Mouse (Mus musculus): ENCODE data around the gene Fbxw8. TPM values are rescaled to one million over a fixed set of nuclear protein-coding genes. Genes with fewer than 3 reads are reported as not detected.

Fbxw8 gene
- polyA plus RNA-seq, 1 experiment = 19.6 TPM

- TF ChIP-seq CTCF (IDR thresholded peaks at IDR 0.05; ENCODE audit: control insufficient read depth, insufficient read depth, insufficient replicate concordance, low read depth, low read length) (no peak), POLR2A (IDR thresholded peaks at IDR 0.05; ENCODE audit: control insufficient read depth, low read depth, low read length) (no peak)
- Histone ChIP-seq H3K36me3 (ENCODE audit: control insufficient read depth, insufficient read depth, low read length) (no peaks in the 10 kb centered on the region), H3K27me3 (ENCODE audit: control insufficient read depth, insufficient read depth, low read length) (no peaks in the 10 kb centered on the region), H3K4me1 (ENCODE audit: control insufficient read depth, insufficient read depth, low read length) (peaks cover 5% of the 10 kb centered on the region), H3K4me3 (ENCODE audit: control insufficient read depth, low read depth, low read length) (peak overlapping the region; percentile 81), H3K27ac (ENCODE audit: control insufficient read depth, insufficient read depth, low read depth, low read length) (no peak overlapping the region)
Measured at GRCm38 (mm10) chr5:118085313-118085712, 70.0 kb downstream of the Fbxw8 start.

GRCm38 (mm10) chr5:118084171-118084727 is 71.0 kb downstream of the Fbxw8 start:
- TF ChIP-seq CTCF (IDR thresholded peaks at IDR 0.05; ENCODE audit: control insufficient read depth, insufficient read depth, insufficient replicate concordance, low read depth, low read length) (no peak), POLR2A (IDR thresholded peaks at IDR 0.05; ENCODE audit: control insufficient read depth, low read depth, low read length) (no peak)

GRCm38 (mm10) chr5:118083060-118083638 is 72.1 kb downstream of the Fbxw8 start:
- H3K27ac ChIP-seq (ENCODE audit: control insufficient read depth, insufficient read depth, low read depth, low read length) = peak overlapping the region; percentile 59
- no peak for TF ChIP-seq CTCF (IDR thresholded peaks at IDR 0.05; ENCODE audit: control insufficient read depth, insufficient read depth, insufficient replicate concordance, low read depth, low read length)
- no peak for TF ChIP-seq POLR2A (IDR thresholded peaks at IDR 0.05; ENCODE audit: control insufficient read depth, low read depth, low read length)
- H3K4me1 ChIP-seq (ENCODE audit: control insufficient read depth, insufficient read depth, low read length) = peaks cover 5% of the 10 kb centered on the region
- H3K27me3 ChIP-seq (ENCODE audit: control insufficient read depth, insufficient read depth, low read length) = no peaks in the 10 kb centered on the region
- no peak overlapping the region for H3K4me3 ChIP-seq (ENCODE audit: control insufficient read depth, low read depth, low read length)
- H3K36me3 ChIP-seq (ENCODE audit: control insufficient read depth, insufficient read depth, low read length) = no peaks in the 10 kb centered on the region

More at GRCm38 (mm10) chr5:118084171-118084727, 71.0 kb downstream of the Fbxw8 start:
- no peaks in the 10 kb centered on the region for H3K27me3 ChIP-seq (ENCODE audit: control insufficient read depth, insufficient read depth, low read length)
- no peak overlapping the region for H3K4me3 ChIP-seq (ENCODE audit: control insufficient read depth, low read depth, low read length)
- no peaks in the 10 kb centered on the region for H3K36me3 ChIP-seq (ENCODE audit: control insufficient read depth, insufficient read depth, low read length)
- no peak overlapping the region for H3K27ac ChIP-seq (ENCODE audit: control insufficient read depth, insufficient read depth, low read depth, low read length)
- peaks cover 5% of the 10 kb centered on the region for H3K4me1 ChIP-seq (ENCODE audit: control insufficient read depth, insufficient read depth, low read length)

GRCm38 (mm10) chr5:118081996-118082395 is 73.3 kb downstream of the Fbxw8 start:
- H3K36me3 ChIP-seq (ENCODE audit: control insufficient read depth, insufficient read depth, low read length) = no peaks in the 10 kb centered on the region
- no peaks in the 10 kb centered on the region for H3K27me3 ChIP-seq (ENCODE audit: control insufficient read depth, insufficient read depth, low read length)
- H3K27ac ChIP-seq (ENCODE audit: control insufficient read depth, insufficient read depth, low read depth, low read length) = no peak overlapping the region
- TF ChIP-seq POLR2A (IDR thresholded peaks at IDR 0.05; ENCODE audit: control insufficient read depth, low read depth, low read length) (no peak), CTCF (IDR thresholded peaks at IDR 0.05; ENCODE audit: control insufficient read depth, insufficient read depth, insufficient replicate concordance, low read depth, low read length) (no peak)
- no peak overlapping the region for H3K4me3 ChIP-seq (ENCODE audit: control insufficient read depth, low read depth, low read length)
- H3K4me1 ChIP-seq (ENCODE audit: control insufficient read depth, insufficient read depth, low read length) = peaks cover 5% of the 10 kb centered on the region

DNA sequence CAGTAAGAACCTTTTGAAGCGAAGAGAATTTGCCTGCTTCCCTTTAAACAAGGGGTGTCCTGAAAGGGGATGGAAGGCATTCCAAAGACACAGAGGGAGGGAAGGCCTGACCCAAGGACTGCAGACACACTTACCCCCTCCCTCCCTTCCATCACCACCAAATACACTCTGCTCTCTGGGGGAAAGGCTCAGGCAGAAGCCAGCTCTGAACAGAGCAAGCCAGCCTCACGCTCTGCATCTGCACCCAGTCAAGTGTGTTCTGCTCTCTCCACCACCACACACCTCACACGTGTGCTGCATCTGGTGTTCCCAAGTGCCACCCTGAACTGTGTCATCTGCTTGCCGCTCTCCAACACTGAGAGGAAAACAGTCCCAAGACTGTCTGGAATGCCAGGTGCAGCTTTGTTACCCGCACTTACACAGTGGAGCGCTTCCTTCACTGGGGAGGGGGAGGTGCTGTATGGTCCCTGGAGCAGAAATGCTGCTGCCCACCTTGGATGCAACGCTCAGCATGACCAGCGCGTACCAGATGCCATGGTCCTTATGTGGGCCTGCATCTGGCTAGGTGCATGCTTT is 73.8 kb downstream of the Fbxw8 start:
- TF ChIP-seq CTCF (IDR thresholded peaks at IDR 0.05; ENCODE audit: control insufficient read depth, insufficient read depth, insufficient replicate concordance, low read depth, low read length) = no peak
- no peak for TF ChIP-seq POLR2A (IDR thresholded peaks at IDR 0.05; ENCODE audit: control insufficient read depth, low read depth, low read length)
- Histone ChIP-seq H3K27ac (ENCODE audit: control insufficient read depth, insufficient read depth, low read depth, low read length) (no peak overlapping the region), H3K27me3 (ENCODE audit: control insufficient read depth, insufficient read depth, low read length) (no peaks in the 10 kb centered on the region), H3K4me1 (ENCODE audit: control insufficient read depth, insufficient read depth, low read length) (peaks cover 5% of the 10 kb centered on the region), H3K36me3 (ENCODE audit: control insufficient read depth, insufficient read depth, low read length) (peaks cover 2% of the 10 kb centered on the region; the same call in 1 of the 2 replicates), H3K4me3 (ENCODE audit: control insufficient read depth, low read depth, low read length) (no peak overlapping the region)

DNA sequence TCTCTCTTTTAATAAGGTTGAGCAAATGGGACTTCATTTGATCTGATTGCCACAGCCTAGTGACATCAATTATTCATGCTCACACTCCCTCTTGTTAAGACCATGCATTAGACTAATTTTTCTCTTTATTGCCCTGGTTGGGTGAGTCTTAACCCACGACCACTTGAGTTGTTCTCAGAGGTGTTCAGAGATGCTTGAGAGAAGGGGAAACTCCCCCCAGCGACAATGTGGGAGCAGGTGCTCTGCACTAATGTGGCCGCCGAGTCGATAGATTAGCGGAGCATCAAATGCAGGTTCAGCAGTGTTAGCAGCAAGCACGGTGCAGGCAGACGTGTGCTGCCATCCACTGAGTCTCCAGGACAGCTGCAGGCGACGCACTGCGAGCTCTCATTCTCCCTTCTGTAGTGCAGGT is 75.4 kb downstream of the Fbxw8 start:
- Histone ChIP-seq H3K27ac (ENCODE audit: control insufficient read depth, insufficient read depth, low read depth, low read length) (no peak overlapping the region), H3K36me3 (ENCODE audit: control insufficient read depth, insufficient read depth, low read length) (peaks cover 4% of the 10 kb centered on the region), H3K27me3 (ENCODE audit: control insufficient read depth, insufficient read depth, low read length) (no peaks in the 10 kb centered on the region), H3K4me1 (ENCODE audit: control insufficient read depth, insufficient read depth, low read length) (peaks cover 5% of the 10 kb centered on the region), H3K4me3 (ENCODE audit: control insufficient read depth, low read depth, low read length) (no peak overlapping the region)
- TF ChIP-seq POLR2A (IDR thresholded peaks at IDR 0.05; ENCODE audit: control insufficient read depth, low read depth, low read length) (no peak), CTCF (IDR thresholded peaks at IDR 0.05; ENCODE audit: control insufficient read depth, insufficient read depth, insufficient replicate concordance, low read depth, low read length) (no peak)

DNA sequence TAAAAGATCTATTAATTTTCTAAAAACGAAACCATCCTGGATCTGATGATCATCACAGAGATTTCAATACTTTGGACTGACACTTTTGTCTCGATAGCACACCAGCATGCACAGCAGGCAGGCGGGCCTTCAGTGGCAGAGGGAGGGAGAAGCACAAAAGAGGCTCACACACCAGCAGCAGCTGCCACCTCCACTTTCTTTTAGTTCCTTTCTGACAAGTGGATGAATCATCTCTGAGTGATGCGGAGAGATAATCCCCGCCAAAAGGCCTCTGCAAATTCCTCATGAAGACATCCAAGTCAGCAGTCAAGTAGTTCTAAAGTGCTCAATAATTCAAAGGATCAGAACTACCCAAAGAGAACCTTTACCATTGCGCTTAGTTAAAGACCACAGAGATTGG is 75.9 kb downstream of the Fbxw8 start:
- no peaks in the 10 kb centered on the region for H3K27me3 ChIP-seq (ENCODE audit: control insufficient read depth, insufficient read depth, low read length)
- peaks cover 3% of the 10 kb centered on the region for H3K4me1 ChIP-seq (ENCODE audit: control insufficient read depth, insufficient read depth, low read length)
- H3K27ac ChIP-seq (ENCODE audit: control insufficient read depth, insufficient read depth, low read depth, low read length) = no peak overlapping the region
- no peak overlapping the region for H3K4me3 ChIP-seq (ENCODE audit: control insufficient read depth, low read depth, low read length)
- H3K36me3 ChIP-seq (ENCODE audit: control insufficient read depth, insufficient read depth, low read length) = peaks cover 4% of the 10 kb centered on the region
- TF ChIP-seq CTCF (IDR thresholded peaks at IDR 0.05; ENCODE audit: control insufficient read depth, insufficient read depth, insufficient replicate concordance, low read depth, low read length) = no peak
- TF ChIP-seq POLR2A (IDR thresholded peaks at IDR 0.05; ENCODE audit: control insufficient read depth, low read depth, low read length) = no peak
